31 mouse cellular contexts compared by ENCODE assay signal in genomic region chr4:87781971-87782370, GRCm38 (mm10).
DNase-seq lines count a peak whose midpoint lies in the region; ATAC-seq lines count a peak whose summit lies in the region.
"Had no signal": no experiment of that assay in that cellular context is flagged by ENCODE, and none has a peak within 500 bp of the region (broad histone marks: within the 10 kb centered on the region; RNA-seq: fewer than 3 reads in every experiment).

No protein-coding gene starts in this region.

- 76% methylated on average over 5 of the region's 5 CpGs for WGBS in forebrain, embryonic 14.5 days

- 0 out of 2 replicates have a peak, but pooled peaks have one; percentile 15 for ATAC-seq in erythroblast, adult 5-6 weeks (replicated peaks; ENCODE audit: low FRiP score, poor library complexity, severe bottlenecking)
- ATAC-seq in forebrain, embryonic 14.5 days = no peak
- ATAC-seq: CD4-positive, CD25-positive, alpha-beta regulatory T cell, adult 4 months; forebrain, postnatal 0 days; inflammation-experienced regulatory T-cells, adult 6 months; lung, postnatal 0 days had no signal

- H3K36me3 ChIP-seq in forebrain, embryonic 14.5 days (ENCODE audit: control insufficient read depth, insufficient read depth, low read length) = peaks cover 17% of the 10 kb centered on the region

- no peak overlapping the region for H3K9ac ChIP-seq in forebrain, embryonic 14.5 days (ENCODE audit: low read length)
- H3K9ac ChIP-seq: embryonic facial prominence, embryonic 13.5 days; forebrain, postnatal 0 days; hindbrain, embryonic 15.5 days; kidney, embryonic 15.5 days; limb, embryonic 15.5 days; liver, embryonic 13.5 days had no signal

- no peak overlapping the region for H3K4me3 ChIP-seq in forebrain, embryonic 14.5 days (ENCODE audit: low read depth, low read length)
- H3K4me3 ChIP-seq: embryonic facial prominence, embryonic 13.5 days; erythroblast, embryonic 14.5 days; hindbrain, embryonic 15.5 days; kidney, embryonic 15.5 days; left cerebral cortex, adult 2 months; limb, embryonic 10.5 days; limb, embryonic 15.5 days; liver, embryonic 13.5 days had no signal

- DNase-seq in brain, adult 2 months (ENCODE audit: low read depth, low spot score) = peak; percentile 73
- DNase-seq in cerebellum, adult 11-12 months = peak; percentile 68
- DNase-seq in cerebellum, adult 9-11 months = peak; percentile 69
- DNase-seq in frontal cortex, postnatal 14 days (ENCODE audit: low spot score in 2 of 2) = no peak
- no peak for DNase-seq in thymus, postnatal 0 days (ENCODE audit: low spot score)
- DNase-seq in forebrain, embryonic 14.5 days (ENCODE audit: low spot score) = no peak
- DNase-seq: adrenal gland, adult 2 months; adrenal gland, postnatal 36 days; forebrain, postnatal 0 days; gastrocnemius, postnatal 25 days; heart, adult 18-20 months; kidney, adult 18-20 months; kidney, postnatal 25 days; liver, embryonic 13.5 days; lung, adult 18-20 months; midbrain, embryonic 14.5 days; thymus, adult 2 months; thymus, postnatal 4 days had no signal

- H3K9me3 ChIP-seq in forebrain, embryonic 14.5 days (replicated peaks; ENCODE audit: control insufficient read depth, low read length) = no peaks in the 10 kb centered on the region
- H3K9me3 ChIP-seq: embryonic facial prominence, embryonic 13.5 days; hindbrain, embryonic 15.5 days; kidney, embryonic 15.5 days; limb, embryonic 10.5 days; limb, embryonic 15.5 days; liver, embryonic 13.5 days had no signal

- no peak overlapping the region for H3K4me2 ChIP-seq in forebrain, embryonic 14.5 days (ENCODE audit: low read length)
- H3K4me2 ChIP-seq: embryonic facial prominence, embryonic 13.5 days; heart, embryonic 11.5 days; hindbrain, embryonic 15.5 days; kidney, embryonic 15.5 days; limb, embryonic 15.5 days; liver, embryonic 13.5 days had no signal

- no peaks in the 10 kb centered on the region for H3K27me3 ChIP-seq in forebrain, embryonic 14.5 days (replicated peaks; ENCODE audit: control insufficient read depth, insufficient read depth, low read length)
- H3K27me3 ChIP-seq: embryonic facial prominence, embryonic 13.5 days; hindbrain, embryonic 15.5 days; kidney, embryonic 15.5 days; limb, embryonic 15.5 days; liver, embryonic 13.5 days had no signal

- peaks cover 10% of the 10 kb centered on the region for H3K4me1 ChIP-seq in forebrain, embryonic 14.5 days (ENCODE audit: control insufficient read depth, insufficient read depth, low read length)
- H3K4me1 ChIP-seq: liver, embryonic 13.5 days had no signal

- H3K27ac ChIP-seq in forebrain, embryonic 14.5 days (ENCODE audit: low read depth, low read length) = no peak overlapping the region
- H3K27ac ChIP-seq: embryonic facial prominence, embryonic 13.5 days; hindbrain, embryonic 15.5 days; kidney, embryonic 15.5 days; left cerebral cortex, adult 2 months; limb, embryonic 10.5 days; limb, embryonic 15.5 days; liver, embryonic 13.5 days; macrophage had no signal

Comparison
In these comparisons a context has a peak if more than half of its experiments do, and no peak if none do; other contexts are left out.
1. DNase-seq: peak in brain, adult 2 months (single experiment), cerebellum, adult 11-12 months (single experiment) and cerebellum, adult 9-11 months (single experiment); none in frontal cortex, postnatal 14 days (0 of 2), thymus, postnatal 0 days (single experiment) and forebrain, embryonic 14.5 days (single experiment).